Mouse (Mus musculus): Measurements from ENCODE around the gene Fam117b.

Gene Fam117b

DNA sequence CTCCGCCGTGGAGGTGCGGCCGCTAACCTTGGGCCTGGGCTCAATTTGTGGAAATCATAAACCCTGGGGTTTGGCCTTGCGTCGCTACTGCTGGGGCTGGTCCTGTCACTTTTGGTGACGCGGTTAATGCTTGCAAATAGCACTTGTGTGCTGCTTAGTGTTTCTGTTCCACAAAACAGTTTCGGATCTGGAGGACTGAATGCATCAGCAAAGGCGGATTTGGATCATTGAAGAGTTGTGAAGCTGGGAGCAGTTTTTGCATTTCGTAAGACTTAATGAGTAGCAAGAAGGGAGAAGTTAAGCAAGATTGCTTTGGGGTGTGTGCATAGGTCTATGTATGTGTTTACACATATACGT is 1.0 kb downstream of the Fam117b start:
- no peak for DNase-seq (ENCODE audit: low spot score)

DNA sequence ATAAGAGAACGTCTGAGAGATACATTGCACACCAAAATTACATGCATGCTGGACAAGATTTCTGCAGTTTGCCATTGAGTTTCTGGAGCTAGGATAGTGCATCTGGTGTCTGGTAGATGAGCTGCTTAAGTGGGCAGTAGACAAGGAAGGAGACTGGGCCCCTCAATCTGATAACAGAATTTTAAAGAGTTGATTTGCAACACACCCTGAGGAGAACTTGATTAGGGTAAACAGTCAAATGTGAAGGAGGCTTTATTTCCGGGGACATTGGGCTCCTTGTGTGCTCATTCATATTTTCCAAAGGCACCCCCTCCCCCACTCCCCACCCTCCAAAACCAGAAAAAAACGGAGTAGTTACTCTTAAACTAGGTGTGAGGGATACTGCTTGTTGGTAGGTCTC is 2.0 kb downstream of the Fam117b start:
- DNase-seq (ENCODE audit: low spot score) = no peak

- no peak for DNase-seq (ENCODE audit: low spot score)
Observed at GRCm38 (mm10) chr1:59915843-59916610, 3.2 kb downstream of the Fam117b start.

DNA sequence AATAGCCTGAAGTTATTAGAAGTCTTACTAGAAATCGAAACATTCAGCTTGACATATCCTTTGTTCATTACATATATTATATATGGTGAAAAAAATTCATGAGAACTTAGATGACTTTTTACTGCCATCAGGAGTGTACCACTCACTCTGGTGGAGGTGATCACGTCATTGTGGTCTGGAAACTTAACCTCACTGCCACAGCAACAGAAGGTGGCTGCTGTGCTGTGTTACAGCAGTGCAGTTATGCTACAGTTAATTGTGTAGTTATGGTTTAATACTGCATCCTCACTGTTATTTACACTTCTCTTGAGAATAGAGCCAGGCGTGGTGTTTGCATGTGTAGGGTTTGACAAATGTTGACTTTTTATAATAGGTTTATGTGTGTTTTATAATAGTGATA is 4.6 kb downstream of the Fam117b start:
- peak; percentile 85 for DNase-seq (ENCODE audit: low spot score)

DNA sequence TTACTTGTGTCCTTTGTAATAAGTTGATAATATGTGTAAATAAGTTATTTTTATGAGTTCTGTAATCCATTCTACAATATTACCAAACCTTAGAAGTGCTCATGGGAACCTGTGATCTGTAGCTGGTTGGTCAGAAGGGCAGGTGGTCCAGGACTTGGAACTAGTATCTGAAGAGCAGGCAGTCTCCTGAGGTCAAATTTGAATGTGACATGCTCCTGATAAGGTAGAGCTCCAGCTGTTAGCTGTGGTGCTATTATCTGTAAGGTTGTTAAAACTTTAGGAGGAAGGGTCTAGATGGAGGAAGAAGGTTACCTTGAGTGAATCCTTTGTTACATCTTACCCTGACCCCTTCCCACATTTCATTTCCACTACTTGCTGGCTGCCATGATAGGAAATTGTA is 5.3 kb downstream of the Fam117b start:
- DNase-seq (ENCODE audit: low spot score) = no peak

- DNase-seq (ENCODE audit: low spot score) = no peak
Observed at GRCm38 (mm10) chr1:59923201-59923600, 10.4 kb downstream of the Fam117b start.

GRCm38 (mm10) chr1:59923673-59924072 is 10.9 kb downstream of the Fam117b start:
- no peak for DNase-seq (ENCODE audit: low spot score)

DNA sequence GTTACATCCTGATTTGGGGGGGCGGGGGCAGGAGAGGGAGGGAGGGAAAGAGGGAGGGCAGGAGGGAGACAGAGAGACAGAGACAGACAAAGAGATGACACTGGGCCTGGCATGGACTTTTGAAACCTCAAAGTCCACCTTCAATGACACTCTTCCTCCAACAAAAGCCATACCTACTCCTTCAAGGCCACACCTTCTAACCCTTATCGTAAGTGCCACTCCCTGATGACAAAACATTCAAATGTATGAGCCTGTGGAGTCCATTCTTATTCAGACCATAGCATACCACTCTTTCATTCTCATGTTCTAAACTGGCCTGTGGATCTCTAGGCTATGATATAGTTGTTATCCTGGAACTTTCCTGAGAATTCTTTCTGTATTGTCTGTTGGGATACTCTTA is 11.6 kb downstream of the Fam117b start:
- no peak for DNase-seq (ENCODE audit: low spot score)

GRCm38 (mm10) chr1:59926021-59926672 is 13.3 kb downstream of the Fam117b start:
- no peak for DNase-seq (ENCODE audit: low spot score)

DNA sequence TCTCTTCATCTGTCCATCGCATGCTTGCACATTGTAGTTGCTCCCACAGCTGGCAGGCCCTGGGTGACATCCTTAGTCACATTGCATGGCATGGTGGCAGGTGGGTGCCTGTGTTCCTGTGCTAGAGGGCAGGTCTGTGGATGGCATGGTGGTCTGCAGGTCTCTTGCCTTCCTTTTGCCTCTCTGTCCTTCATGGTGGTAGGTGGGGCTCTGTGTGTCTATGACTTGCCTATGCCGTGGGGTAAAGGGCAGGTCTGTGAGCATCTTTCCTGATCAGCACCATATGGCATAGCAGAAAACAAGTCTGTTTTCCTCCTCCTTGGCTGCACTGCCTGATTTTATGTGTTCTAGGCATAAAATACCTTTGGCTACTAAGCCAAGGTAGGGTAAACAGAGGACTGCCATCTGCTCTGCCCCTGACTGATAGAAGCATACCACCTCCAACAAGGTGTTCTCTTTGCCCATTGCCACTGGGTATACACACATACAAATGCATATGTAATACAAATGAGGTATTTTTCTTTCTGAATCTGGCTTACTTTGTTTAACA is 14.4 kb downstream of the Fam117b start:
- no peak for DNase-seq (ENCODE audit: low spot score)

- DNase-seq (ENCODE audit: low spot score) = no peak
Observed at GRCm38 (mm10) chr1:59930926-59931325, 18.1 kb downstream of the Fam117b start.

DNA sequence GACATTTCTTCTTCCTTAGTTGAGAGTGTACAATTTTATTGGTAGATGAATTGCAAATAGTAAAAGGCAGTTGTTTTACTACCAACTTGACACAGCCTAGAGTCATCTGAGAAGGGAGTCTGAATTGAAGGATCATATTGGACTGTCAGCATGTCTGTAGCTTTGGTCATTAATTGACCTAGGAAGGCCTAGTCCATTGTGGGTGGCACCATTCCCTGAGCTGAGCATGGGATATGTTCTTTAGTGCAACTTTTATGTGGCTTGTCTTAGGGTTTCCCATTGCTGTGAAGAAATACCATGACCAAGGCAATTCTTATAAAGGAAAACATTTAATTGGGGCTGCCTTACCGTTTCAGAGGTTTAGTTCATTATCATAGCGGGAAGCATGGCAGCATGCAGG is 20.2 kb downstream of the Fam117b start:
- DNase-seq (ENCODE audit: low spot score) = no peak

GRCm38 (mm10) chr1:59941063-59941462 is 28.3 kb downstream of the Fam117b start:
- no peak for DNase-seq (ENCODE audit: low spot score)

- no peak for DNase-seq (ENCODE audit: low spot score)
Observed at GRCm38 (mm10) chr1:59942057-59942790, 29.4 kb downstream of the Fam117b start.

GRCm38 (mm10) chr1:59943825-59944224 is 31.0 kb downstream of the Fam117b start:
- DNase-seq (ENCODE audit: low spot score) = no peak

DNA sequence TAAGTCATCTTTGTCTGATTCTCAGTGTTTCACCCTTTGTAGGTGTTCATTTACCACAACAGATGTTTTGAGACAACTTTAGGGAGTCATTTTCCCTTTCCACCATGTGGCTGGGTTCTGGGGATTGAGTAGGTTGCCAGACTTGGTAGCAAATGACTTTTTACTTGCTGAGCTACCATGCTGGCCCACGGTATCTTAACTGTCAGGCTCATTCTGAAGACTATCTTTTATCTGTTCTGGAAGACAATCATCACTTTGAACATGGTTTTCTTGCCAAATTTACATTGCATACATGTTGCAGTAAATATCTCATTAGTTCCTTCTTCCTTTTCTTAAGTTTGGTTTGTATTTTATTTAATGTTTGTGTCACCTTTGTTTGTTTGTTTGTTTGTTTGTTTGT is 33.2 kb downstream of the Fam117b start:
- no peak for DNase-seq (ENCODE audit: low spot score)

DNA sequence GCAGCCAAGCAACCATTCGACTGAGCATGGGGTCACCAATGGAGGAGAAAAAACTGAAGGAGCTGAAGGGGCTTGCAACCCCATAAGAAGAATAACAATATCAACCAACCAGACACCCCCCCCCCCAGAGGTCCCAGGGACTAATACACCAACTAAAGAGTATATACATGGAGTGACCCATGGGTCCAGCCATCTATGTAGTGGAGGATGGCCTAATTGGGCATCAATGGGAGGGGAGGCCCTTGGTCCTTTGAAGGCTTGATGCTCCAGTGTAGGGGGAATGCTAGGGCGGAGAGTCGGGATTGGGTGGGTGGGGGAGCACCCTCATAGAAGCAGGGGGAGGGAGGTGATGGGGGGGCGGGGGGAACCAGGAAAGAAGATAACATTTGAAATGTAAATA is 34.7 kb downstream of the Fam117b start:
- DNase-seq (ENCODE audit: low spot score) = no peak

DNA sequence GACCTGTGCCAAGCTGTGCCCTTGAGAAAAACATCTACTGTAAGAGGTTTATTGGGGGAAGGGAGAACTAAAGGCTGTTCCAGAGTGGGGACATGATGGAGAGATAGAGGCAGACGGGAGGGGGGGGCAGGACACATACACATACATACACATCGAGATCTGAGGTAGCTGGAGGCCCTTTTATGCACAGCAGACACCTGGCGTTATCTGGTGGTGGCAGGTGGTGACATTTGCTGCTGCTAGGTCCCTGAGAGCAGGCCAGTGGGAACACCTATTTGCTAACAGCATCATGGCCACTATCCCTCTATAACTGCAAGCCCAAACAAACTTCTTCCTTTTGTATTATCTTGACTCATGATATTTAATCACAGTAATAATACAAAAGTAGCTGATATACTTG is 44.4 kb downstream of the Fam117b start:
- DNase-seq (ENCODE audit: low spot score) = no peak

DNA sequence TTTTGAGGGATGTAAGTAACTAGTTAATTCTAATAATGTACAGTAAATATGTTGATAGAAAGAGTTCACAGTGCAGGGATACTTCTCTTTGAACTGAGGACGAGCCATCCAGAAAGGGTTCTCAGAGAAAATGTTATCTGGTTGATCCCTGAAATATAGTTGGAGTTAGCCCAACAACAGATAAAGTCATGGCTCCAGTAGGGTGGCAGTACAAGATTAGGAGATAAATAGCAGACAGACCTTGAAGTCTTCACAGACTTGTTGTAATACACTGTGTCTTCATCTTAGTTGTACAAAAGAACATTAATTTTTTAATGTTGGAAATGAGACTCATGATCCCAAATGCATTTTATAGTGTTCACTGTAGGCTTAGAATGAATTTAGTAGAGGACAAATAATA is 47.1 kb downstream of the Fam117b start:
- no peak for DNase-seq (ENCODE audit: low spot score)

DNA sequence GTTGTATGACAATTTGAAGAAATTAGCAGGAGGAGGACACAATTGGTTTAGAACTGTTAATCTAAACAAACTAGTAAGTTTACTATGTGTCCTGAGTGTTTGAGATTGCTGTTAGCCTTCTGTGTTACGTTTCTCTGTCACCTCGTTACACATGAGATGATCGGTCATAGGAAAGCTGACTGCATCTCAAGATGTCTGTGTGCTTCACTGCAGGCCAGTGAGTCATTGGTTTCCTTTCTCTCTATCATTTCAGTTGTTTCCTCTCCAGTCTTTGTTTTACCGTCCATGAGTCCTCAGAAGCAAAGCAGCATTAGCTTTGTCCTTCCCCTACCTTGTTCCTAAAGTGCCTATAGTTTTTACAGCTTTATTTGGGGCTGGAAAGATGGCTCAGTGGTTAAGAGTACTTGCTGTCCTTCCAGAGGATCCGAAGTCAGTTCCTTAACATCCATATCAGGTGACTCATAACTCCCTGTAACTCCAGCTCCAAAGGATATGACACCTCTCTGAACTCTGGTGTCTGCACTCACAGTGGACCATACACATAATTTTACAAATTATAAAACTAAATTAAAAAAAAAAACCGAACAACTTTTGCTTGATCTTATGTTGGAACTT is 53.5 kb downstream of the Fam117b start:
- no peak for DNase-seq (ENCODE audit: low spot score)

GRCm38 (mm10) chr1:59967291-59967690 is 54.5 kb downstream of the Fam117b start:
- DNase-seq (ENCODE audit: low spot score) = peak; percentile 29

DNA sequence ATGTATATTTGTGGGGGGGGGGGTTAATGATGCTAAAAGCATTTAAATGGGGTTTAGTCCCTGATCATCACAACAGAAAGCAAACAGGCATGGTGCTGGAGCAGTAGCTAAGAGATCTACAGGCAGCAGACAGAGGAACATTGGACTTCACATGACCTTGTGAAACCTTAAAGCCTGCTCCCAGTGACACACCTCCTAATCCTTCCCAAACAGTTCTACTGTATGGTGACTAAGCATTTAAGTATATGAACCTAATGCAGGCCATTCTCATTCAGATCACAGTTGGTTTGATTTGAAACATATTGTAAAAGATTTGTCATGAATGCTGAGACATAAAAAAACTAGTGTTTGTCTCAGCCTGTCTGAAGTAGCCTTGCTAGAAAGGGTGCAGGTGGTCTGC is 73.8 kb downstream of the Fam117b start:
- DNase-seq (ENCODE audit: low spot score) = no peak
